Mouse (Mus musculus): Measurements from ENCODE around the gene Tcf7. TPM values are rescaled to one million over a fixed set of nuclear protein-coding genes. Genes with fewer than 3 reads are reported as not detected.
A peak's percentile ranks its signal among the peaks of the same experiment; 100 is the strongest.

Tcf7 gene
- polyA plus RNA-seq, 1 experiment from 2014 or later: 16.0 TPM

DNA sequence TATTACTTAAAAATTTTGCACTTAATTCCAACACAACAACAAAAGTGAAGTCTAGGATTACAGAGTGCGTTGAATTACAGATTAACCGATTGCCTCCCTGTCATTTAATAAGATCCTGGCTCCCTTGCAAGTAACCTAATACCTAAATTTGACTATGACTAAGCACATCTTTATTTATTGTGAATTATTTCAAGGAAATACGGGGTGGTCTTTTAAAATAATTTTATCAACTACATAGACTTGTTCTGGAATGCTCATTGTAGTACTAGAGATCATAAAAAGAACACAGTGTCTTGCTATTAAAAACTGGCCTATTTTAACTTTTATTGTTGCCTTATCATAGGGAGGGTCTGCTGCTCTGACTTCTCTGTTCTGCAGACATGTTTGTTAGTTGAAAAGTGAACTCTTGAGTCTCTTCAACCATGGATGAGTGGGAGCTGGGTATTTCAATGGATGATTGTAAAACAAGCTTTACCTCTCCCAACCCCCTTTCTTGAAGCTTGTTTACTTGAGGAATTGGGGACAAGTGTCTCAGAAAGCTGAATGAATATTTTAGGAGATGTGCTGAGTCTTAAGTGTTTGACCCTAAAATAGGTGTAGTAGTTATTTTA lies 49.7 kb downstream of the Tcf7 start:
- peaks cover 9% of the 10 kb centered on the region; the same call in 1 of the 2 replicates for H3K4me1 ChIP-seq (replicated peaks; ENCODE audit: insufficient read depth, low read length)
- no peaks in the 10 kb centered on the region for H3K27me3 ChIP-seq (ENCODE audit: insufficient read depth, low read length)
- H3K4me2 ChIP-seq (ENCODE audit: low read length): peak overlapping the region; percentile 76
- no peak for TF ChIP-seq CTCF (IDR thresholded peaks at IDR 0.05; ENCODE audit: low read depth)
- WGBS: 19% methylated on average over 3 of the region's 3 CpGs
- H3K9me3 ChIP-seq (replicated peaks; ENCODE audit: low read length): no peaks in the 10 kb centered on the region
- ATAC-seq (replicated peaks; ENCODE audit: low FRiP score, low read depth) (no peak), DNase-seq (ENCODE audit: low spot score) (peak; percentile 43)
- H3K27ac ChIP-seq: no peak overlapping the region; the same call in 1 of the 2 replicates
- H3K36me3 ChIP-seq (ENCODE audit: insufficient read depth, low read length): peaks cover 11% of the 10 kb centered on the region; the same call in 1 of the 2 replicates
- H3K4me3 ChIP-seq (replicated peaks; ENCODE audit: low read depth, low read length): peak overlapping the region; percentile 92
- H3K9ac ChIP-seq (ENCODE audit: low read depth, low read length): peak overlapping the region; percentile 98

DNA sequence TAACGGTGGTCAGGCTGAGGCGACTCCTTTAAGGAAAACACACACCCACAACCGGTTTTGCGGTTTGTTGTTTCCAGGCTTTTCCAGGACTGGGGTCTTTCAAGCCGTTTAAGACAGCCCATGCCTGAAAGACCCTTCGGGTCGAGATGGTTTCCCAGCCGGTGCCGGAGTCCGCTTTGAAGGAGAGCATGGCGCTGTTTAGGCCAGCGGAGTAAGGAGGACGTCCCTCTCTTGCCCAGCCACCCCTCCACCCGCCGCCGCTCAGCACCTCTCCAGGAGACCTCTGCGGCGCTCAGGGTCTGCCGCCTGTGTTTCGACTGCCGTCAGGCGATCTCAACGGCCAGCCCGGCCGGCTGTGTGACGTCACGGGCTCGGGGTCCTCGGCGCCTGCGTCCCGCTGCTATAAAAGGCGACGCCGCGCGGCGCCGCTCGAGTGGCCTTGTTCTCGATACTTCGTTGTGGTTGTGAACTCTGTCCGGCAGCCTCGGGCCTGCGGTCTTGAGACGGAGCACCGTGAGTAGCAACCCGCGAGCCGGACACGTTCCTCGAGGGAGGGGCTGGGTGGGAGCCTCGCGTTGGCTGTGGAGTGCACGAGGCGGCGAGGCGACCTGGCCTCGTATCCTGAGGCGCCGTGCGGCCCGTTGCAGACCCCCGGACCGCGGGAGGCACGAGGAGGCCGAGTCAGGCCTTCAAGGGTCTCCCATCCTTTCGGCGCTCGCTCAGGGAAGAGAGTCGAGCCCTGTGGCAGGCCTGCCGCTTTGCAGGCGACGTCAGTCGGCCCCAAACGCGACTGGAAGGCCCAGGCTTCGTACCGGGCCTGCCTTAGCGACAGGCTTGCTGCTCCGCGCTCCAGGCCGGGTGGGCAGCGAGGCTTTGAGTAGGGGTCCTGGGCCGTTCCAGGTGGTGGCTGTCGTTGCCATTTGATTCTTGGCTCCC lies 50.9 kb downstream of the Tcf7 start, which contains the start of gene Skp1a:
Gene Skp1a (plus strand): TSS at position 390 of the 936 bp plus-strand sequence.
- H3K4me1 ChIP-seq (replicated peaks; ENCODE audit: insufficient read depth, low read length): peaks cover 9% of the 10 kb centered on the region; the same call in 1 of the 2 replicates
- WGBS: under 1% methylated on average over 87 of the region's 87 CpGs

DNA sequence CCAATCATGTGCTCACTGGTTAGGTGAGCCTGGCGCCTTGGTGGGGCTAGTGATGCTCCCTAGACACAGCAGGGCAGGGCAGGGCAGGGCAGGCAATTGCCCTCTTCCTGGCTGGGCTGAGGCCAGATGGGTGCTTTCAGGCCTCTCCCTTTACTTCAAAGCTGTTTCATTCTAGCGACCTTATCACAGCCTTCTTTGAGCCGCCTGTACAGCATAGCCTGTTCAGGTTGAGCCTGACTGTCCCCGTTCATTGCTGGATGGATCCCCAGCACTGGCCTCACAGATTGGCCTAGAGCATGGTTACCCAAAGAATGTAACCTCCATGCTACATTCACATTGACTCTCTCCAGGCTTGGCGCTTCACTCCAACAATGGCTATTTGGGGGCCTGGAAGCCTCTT lies 52.1 kb downstream of the Tcf7 start:
- 38% methylated on average over 5 of the region's 5 CpGs for WGBS

More for the DNA sequence above, 50.9 kb downstream of the Tcf7 start, which contains the start of gene Skp1a:
- Histone ChIP-seq H3K4me2 (ENCODE audit: low read length) (peak within 1 kb of the TSS; percentile 76), H3K36me3 (ENCODE audit: insufficient read depth, low read length) (0 out of 2 replicates have a peak, but pooled peaks cover 4% of the 10 kb centered on the region), H3K9me3 (replicated peaks; ENCODE audit: low read length) (no peaks in the 10 kb centered on the region), H3K9ac (ENCODE audit: low read depth, low read length) (peak within 1 kb of the TSS; percentile 98), H3K27me3 (ENCODE audit: insufficient read depth, low read length) (no peaks in the 10 kb centered on the region), H3K4me3 (replicated peaks; ENCODE audit: low read depth, low read length) (peak within 1 kb of the TSS; percentile 92), H3K27ac (peak within 1 kb of the TSS; percentile 98)
- no peak for TF ChIP-seq CTCF (IDR thresholded peaks at IDR 0.05; ENCODE audit: low read depth)
- ATAC-seq (replicated peaks; ENCODE audit: low FRiP score, low read depth) (peak; percentile 91), DNase-seq (ENCODE audit: low spot score) (peak; percentile 95)

GRCm38 (mm10) chr11:52228722-52229448 lies 53.9 kb downstream of the Tcf7 start:
- ATAC-seq (replicated peaks; ENCODE audit: low FRiP score, low read depth): no peak
- Histone ChIP-seq H3K9ac (ENCODE audit: low read depth, low read length) (no peak overlapping the region), H3K36me3 (ENCODE audit: insufficient read depth, low read length) (no peaks in the 10 kb centered on the region), H3K9me3 (replicated peaks; ENCODE audit: low read length) (no peaks in the 10 kb centered on the region), H3K27ac (no peak overlapping the region), H3K4me3 (replicated peaks; ENCODE audit: low read depth, low read length) (no peak overlapping the region), H3K4me1 (replicated peaks; ENCODE audit: insufficient read depth, low read length) (no peaks in the 10 kb centered on the region), H3K27me3 (ENCODE audit: insufficient read depth, low read length) (no peaks in the 10 kb centered on the region), H3K4me2 (ENCODE audit: low read length) (no peak overlapping the region)
- TF ChIP-seq CTCF (IDR thresholded peaks at IDR 0.05; ENCODE audit: low read depth): no peak
- 74% methylated on average over 7 of the region's 7 CpGs for WGBS
- no peak for DNase-seq (ENCODE audit: low spot score)

More for the DNA sequence above, 52.1 kb downstream of the Tcf7 start:
- H3K27me3 ChIP-seq (ENCODE audit: insufficient read depth, low read length): no peaks in the 10 kb centered on the region
- H3K9ac ChIP-seq (ENCODE audit: low read depth, low read length): no peak overlapping the region
- TF ChIP-seq CTCF (IDR thresholded peaks at IDR 0.05; ENCODE audit: low read depth): no peak
- DNase-seq (ENCODE audit: low spot score): no peak
- H3K4me2 ChIP-seq (ENCODE audit: low read length): peak overlapping the region; percentile 76
- H3K4me1 ChIP-seq (replicated peaks; ENCODE audit: insufficient read depth, low read length): peaks cover 9% of the 10 kb centered on the region; the same call in 1 of the 2 replicates
- H3K27ac ChIP-seq: peak overlapping the region; percentile 98; the same call in 1 of the 2 replicates
- H3K4me3 ChIP-seq (replicated peaks; ENCODE audit: low read depth, low read length): peak overlapping the region; percentile 92; the same call in 1 of the 2 replicates
- no peak for ATAC-seq (replicated peaks; ENCODE audit: low FRiP score, low read depth)
- no peaks in the 10 kb centered on the region for H3K36me3 ChIP-seq (ENCODE audit: insufficient read depth, low read length)
- H3K9me3 ChIP-seq (replicated peaks; ENCODE audit: low read length): no peaks in the 10 kb centered on the region

- 70% methylated on average over 13 of the region's 13 CpGs for WGBS
- no peak overlapping the region for H3K4me2 ChIP-seq (ENCODE audit: low read length)
- no peaks in the 10 kb centered on the region for H3K27me3 ChIP-seq (ENCODE audit: insufficient read depth, low read length)
- no peak for TF ChIP-seq CTCF (IDR thresholded peaks at IDR 0.05; ENCODE audit: low read depth)
- ATAC-seq (replicated peaks; ENCODE audit: low FRiP score, low read depth) (no peak), DNase-seq (ENCODE audit: low spot score) (no peak)
- H3K36me3 ChIP-seq (ENCODE audit: insufficient read depth, low read length): no peaks in the 10 kb centered on the region
- H3K9me3 ChIP-seq (replicated peaks; ENCODE audit: low read length): no peaks in the 10 kb centered on the region
- no peaks in the 10 kb centered on the region for H3K4me1 ChIP-seq (replicated peaks; ENCODE audit: insufficient read depth, low read length)
- H3K4me3 ChIP-seq (replicated peaks; ENCODE audit: low read depth, low read length): no peak overlapping the region
- H3K27ac ChIP-seq: no peak overlapping the region
- H3K9ac ChIP-seq (ENCODE audit: low read depth, low read length): no peak overlapping the region
Measured at GRCm38 (mm10) chr11:52227466-52228226, 55.2 kb downstream of the Tcf7 start.

Measured in kidney, postnatal 0 days (tissue).